Mouse (Mus musculus) heart, embryonic 14.5 days (tissue): ENCODE measurements around the gene Nap1l5. TPM values are rescaled to one million over a fixed set of nuclear protein-coding genes. Genes with fewer than 3 reads are reported as not detected.
"Not testable (repeated sequence)": the region's sequence is repeated elsewhere in the genome, so short reads cannot be mapped to it uniquely, and the experiment has no call there.

Experiments
- ATAC-seq: fragments of 200-750 bp; cut with Nextera tagmentation; 2 replicates; pipeline ENCODE4 v1.8.0; 2017; ENCODE audit warnings: low read depth, moderate TSS enrichment; ENCODE audit not compliant: insufficient number of reproducible peaks, insufficient read depth, low FRiP score
- H3K27ac ChIP-seq, 2 experiments: fragments of 200-500 bp in 1 of 2; fragments of 300-500 bp in 1 of 2; sonication (generic) in 1 of 2; replicated peaks in 1 of 2; 2 replicates each; pipeline ENCODE4 v1.5.1; 2012 to 2014; ENCODE audit warnings: low read depth in 2 of 2, low read length in 2 of 2, control low read depth in 1 of 2, mild to moderate bottlenecking in 1 of 2, mixed read lengths in 1 of 2; ENCODE audit not compliant: control insufficient read depth in 1 of 2, insufficient read depth in 1 of 2
- H3K27me3 ChIP-seq: fragments of 300-500 bp; sonication (generic); 2 replicates; pipeline ENCODE4 v1.6.1; 2014; ENCODE audit warnings: mild to moderate bottlenecking, low read length, control low read depth; ENCODE audit not compliant: control insufficient read depth, insufficient read depth
- H3K36me3 ChIP-seq: fragments of 300-500 bp; sonication (generic); 2 replicates; pipeline ENCODE4 v1.6.1; 2014; ENCODE audit warnings: mild to moderate bottlenecking, control low read depth, low read length, mixed read lengths; ENCODE audit not compliant: control insufficient read depth, insufficient read depth
- H3K4me1 ChIP-seq, 2 experiments: fragments of 200-500 bp in 1 of 2; fragments of 300-500 bp in 1 of 2; sonication (generic) in 1 of 2; 2 replicates each; pipeline ENCODE4 v1.6.1; 2012 to 2014; ENCODE audit warnings: low read length in 2 of 2, control low read depth in 1 of 2, mixed read lengths in 1 of 2; ENCODE audit not compliant: control insufficient read depth in 2 of 2, insufficient read depth in 2 of 2
- H3K4me2 ChIP-seq: fragments of 300-500 bp; sonication (generic); 2 replicates; pipeline ENCODE4 v1.6.1; 2014; ENCODE audit warnings: mild to moderate bottlenecking, low read length
- H3K4me3 ChIP-seq, 2 experiments: fragments of 200-500 bp in 1 of 2; fragments of 300-500 bp in 1 of 2; sonication (generic) in 1 of 2; 2 replicates each; pipeline ENCODE4 v1.5.1; 2012 to 2014; ENCODE audit warnings: low read length in 2 of 2, mild to moderate bottlenecking in 2 of 2, control low read depth in 1 of 2, low read depth in 1 of 2, moderate library complexity in 1 of 2; ENCODE audit not compliant: control insufficient read depth in 1 of 2, insufficient read depth in 1 of 2
- H3K9ac ChIP-seq: fragments of 300-500 bp; sonication (generic); 2 replicates; pipeline ENCODE4 v1.6.1; 2014; ENCODE audit warnings: mild to moderate bottlenecking, low read length
- H3K9me3 ChIP-seq: fragments of 300-500 bp; sonication (generic); 2 replicates; pipeline ENCODE4 v1.6.1; 2016; ENCODE audit warnings: low read length, control low read depth; ENCODE audit not compliant: control insufficient read depth
- WGBS: fragments of 180-500 bp; shearing (Covaris S2); extraction: QIAGEN DNeasy Blood & Tissue Kit; methylation state at CpG from one replicate; pipeline ENCODE4 v1.1.7; 2014; 5-methylcytosine and 5-hydroxymethylcytosine counted together
- polyA plus RNA-seq: library from polyadenylated mRNA; unstranded; fragments of >200 nt; fragmentation: Nextera tagmentation; extraction: Ambion mirVana; gene quantifications from 2 replicates; pipeline ENCODE4 v1.2.1, GENCODE M21; 2014

Nap1l5 gene
- polyA plus RNA-seq, 1 experiment from 2014 or later, result 1.7 TPM

DNA sequence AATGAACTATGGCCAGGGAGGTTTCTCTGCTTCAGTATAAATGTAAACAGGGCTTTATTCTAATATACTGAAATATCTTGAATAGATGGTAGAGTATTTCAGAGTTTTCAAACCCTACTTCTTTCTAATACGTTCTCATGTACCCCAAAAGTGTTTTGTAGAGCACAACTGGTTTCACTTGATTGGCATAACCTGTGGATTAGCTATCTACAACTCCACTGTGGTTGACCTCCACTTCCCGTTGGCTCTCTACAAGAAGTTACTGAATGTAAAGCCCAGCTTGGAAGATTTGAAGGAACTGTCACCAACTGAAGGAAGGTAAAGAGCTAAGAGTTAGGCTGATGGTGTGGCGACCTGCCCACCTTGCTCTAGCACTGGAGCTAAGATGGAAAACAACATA, 17.0 kb downstream of the Nap1l5 start:
- Histone ChIP-seq H3K9me3 (no peaks in the 10 kb centered on the region), H3K4me1 (no peaks in the 10 kb centered on the region), H3K27ac (no peak overlapping the region), H3K27me3 (no peaks in the 10 kb centered on the region), H3K36me3 (peaks cover 91% of the 10 kb centered on the region), H3K4me3 (no peak overlapping the region), H3K9ac (no peak overlapping the region), H3K4me2 (no peak overlapping the region)
- no peak for ATAC-seq
- 91% methylated on average over 3 of the region's 3 CpGs for WGBS

DNA sequence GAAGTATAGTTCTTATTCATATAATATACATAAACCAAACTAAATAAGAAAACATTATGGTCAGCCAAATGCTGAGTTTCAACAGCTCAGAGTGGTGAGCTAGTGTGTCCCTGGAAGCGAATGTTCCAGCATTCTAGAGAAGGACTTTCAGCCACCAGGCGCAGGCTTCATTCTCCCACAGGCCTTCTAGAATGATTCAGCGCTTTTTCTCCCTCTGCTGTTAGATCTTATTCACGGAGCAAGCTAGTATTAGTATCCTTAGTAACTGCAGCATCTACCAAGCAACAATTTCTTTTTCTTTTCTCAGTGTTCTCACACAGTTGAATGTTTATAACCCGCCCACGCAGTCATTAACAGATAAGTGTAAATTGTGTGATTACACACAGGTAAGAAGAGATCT, 24.6 kb downstream of the Nap1l5 start:
- Histone ChIP-seq H3K27me3 (no peaks in the 10 kb centered on the region), H3K4me3 (no peak overlapping the region), H3K4me2 (no peak overlapping the region), H3K4me1 (peaks cover 0 to 4% of the 10 kb centered on the region in 2 experiments; a peak in 1 of 4 replicates), H3K9ac (no peak overlapping the region), H3K9me3 (no peaks in the 10 kb centered on the region), H3K36me3 (peaks cover 69% of the 10 kb centered on the region), H3K27ac (no peak overlapping the region)
- 77% methylated on average over 6 of the region's 6 CpGs for WGBS
- no peak for ATAC-seq

DNA sequence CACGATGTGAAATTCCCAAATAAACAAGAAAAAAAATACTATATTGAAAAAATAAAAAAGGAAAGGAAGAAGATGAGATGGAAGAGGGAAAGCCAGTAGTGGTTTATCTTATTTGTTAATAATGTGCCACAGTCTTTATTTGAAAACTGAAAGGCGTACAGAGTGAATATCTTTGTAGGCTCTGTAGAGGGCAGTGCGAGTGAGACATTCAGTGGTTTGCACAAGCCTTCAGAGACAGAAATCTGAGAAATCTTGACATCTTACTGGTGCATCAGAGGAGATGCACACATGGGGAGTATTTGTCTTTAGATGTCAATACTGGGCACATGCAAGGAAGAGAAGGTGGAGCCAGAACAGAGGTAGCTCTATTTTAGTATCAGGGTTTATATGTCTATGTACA, 25.5 kb downstream of the Nap1l5 start:
- 89% methylated on average over 3 of the region's 3 CpGs for WGBS
- H3K9ac ChIP-seq, result no peak overlapping the region
- ATAC-seq, result no peak
- peaks cover 0 to 4% of the 10 kb centered on the region in 2 experiments; a peak in 1 of 4 replicates for H3K4me1 ChIP-seq
- H3K4me2 ChIP-seq, result no peak overlapping the region
- H3K27me3 ChIP-seq, result no peaks in the 10 kb centered on the region
- no peak overlapping the region for H3K27ac ChIP-seq
- no peak overlapping the region for H3K4me3 ChIP-seq
- peaks cover 73% of the 10 kb centered on the region for H3K36me3 ChIP-seq
- H3K9me3 ChIP-seq, result no peaks in the 10 kb centered on the region

DNA sequence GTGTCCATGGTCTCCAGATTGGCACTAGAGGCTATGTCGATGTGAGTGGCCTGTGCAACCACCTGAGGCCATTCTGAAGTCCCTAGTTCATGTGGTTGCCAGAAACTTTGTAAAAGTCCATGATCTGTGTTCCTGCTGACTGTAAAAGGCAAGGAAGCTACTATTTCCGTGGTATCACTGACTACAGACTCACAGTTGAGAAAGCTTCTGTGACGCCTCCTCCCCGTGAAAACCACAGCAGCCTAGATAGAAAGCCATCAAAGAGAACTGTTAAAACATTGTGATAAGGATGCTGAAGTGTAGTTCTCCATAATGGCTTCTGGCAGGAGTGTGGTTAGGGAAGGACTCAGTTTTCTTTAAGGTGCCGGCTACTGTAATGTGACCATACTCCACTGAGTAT, 26.0 kb downstream of the Nap1l5 start:
- Histone ChIP-seq H3K27ac (no peak overlapping the region), H3K27me3 (no peaks in the 10 kb centered on the region), H3K9me3 (no peaks in the 10 kb centered on the region), H3K4me2 (no peak overlapping the region), H3K9ac (no peak overlapping the region), H3K4me3 (no peak overlapping the region), H3K4me1 (peaks cover 0 to 4% of the 10 kb centered on the region in 2 experiments; a peak in 1 of 4 replicates), H3K36me3 (peaks cover 72% of the 10 kb centered on the region)
- WGBS, result 56% methylated on average over 5 of the region's 5 CpGs
- no peak for ATAC-seq

DNA sequence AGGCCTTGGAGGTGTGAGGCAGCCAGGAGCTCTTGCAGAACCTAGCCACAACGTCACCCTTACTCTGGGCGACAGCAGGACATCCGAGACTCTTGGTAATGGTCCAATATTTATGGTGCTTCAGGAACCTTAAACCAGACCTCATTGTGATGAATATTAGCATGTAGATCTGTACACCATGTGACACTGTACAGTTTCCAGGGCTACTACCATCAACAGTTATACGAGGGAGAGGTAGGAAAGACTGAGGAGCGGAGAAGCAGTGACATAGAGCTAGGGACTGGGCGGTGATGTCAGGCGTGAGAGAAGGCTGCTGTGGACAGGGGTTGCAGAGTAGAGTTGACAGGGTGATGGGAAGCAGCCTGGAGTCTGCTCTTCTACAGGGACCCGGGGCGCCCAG, 26.9 kb downstream of the Nap1l5 start:
- peaks cover 75% of the 10 kb centered on the region for H3K36me3 ChIP-seq
- peaks cover 0 to 4% of the 10 kb centered on the region in 2 experiments; a peak in 1 of 4 replicates for H3K4me1 ChIP-seq
- 84% methylated on average over 9 of the region's 9 CpGs for WGBS

DNA sequence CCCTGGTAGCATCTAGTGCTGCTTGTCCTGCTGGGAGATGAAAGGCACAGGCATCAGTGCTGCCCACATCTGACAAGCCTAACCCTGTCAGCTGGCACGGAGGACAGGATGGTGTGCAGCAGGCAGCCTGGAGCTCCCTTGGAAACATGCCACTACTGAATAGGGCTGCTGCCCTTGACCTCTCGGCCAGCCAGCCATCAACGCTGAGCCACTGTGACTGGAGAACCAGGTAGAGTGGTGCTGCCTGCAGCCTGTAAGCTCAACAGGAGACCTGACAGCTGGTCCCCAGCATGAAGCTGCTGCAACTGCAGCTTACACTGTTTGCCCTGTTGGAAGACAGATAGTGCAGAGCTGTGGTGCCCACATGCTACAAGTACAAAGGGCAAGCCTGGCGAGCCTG, 27.3 kb downstream of the Nap1l5 start:
- Histone ChIP-seq H3K36me3 (peaks cover 79% of the 10 kb centered on the region), H3K9me3 (no peaks in the 10 kb centered on the region), H3K4me3 (no peak overlapping the region), H3K4me2 (no peak overlapping the region), H3K9ac (no peak overlapping the region), H3K27me3 (no peaks in the 10 kb centered on the region), H3K27ac (no peak overlapping the region), H3K4me1 (peaks cover 0 to 4% of the 10 kb centered on the region in 2 experiments; a peak in 1 of 4 replicates)
- WGBS, result 45% methylated on average over 4 of the region's 4 CpGs
- peak; percentile 39; the same call in 1 of the 2 replicates for ATAC-seq

More for the DNA sequence above, 26.9 kb downstream of the Nap1l5 start:
- ATAC-seq, result peak; percentile 47; the same call in 1 of the 2 replicates
- H3K27me3 ChIP-seq, result no peaks in the 10 kb centered on the region
- no peak overlapping the region for H3K27ac ChIP-seq
- no peak overlapping the region for H3K4me3 ChIP-seq
- no peak overlapping the region for H3K4me2 ChIP-seq
- no peak overlapping the region for H3K9ac ChIP-seq
- no peaks in the 10 kb centered on the region for H3K9me3 ChIP-seq

DNA sequence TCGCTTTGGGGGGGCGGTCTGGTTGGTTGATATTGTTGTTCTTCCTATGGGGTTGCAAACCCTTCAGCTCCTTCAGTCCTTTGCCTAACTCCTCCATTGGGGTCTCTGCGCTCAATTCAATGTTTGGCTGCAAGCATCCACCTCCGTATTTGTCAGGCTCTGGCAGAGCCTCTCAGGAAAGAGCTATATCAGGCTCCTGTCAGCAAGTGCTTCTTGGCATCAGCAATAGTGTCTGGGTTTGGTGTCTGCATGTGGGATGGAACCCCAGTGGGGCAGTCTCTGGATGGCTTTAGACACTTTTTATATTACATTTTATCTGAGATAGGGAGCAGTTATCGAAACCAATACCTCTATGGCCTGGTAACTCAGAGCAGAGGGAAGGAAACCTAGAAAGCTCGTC, 39.0 kb downstream of the Nap1l5 start:
- WGBS, result 51% methylated on average over 6 of the region's 6 CpGs
- H3K9ac ChIP-seq, H3K9me3 ChIP-seq, ATAC-seq, H3K4me3 ChIP-seq, H3K27me3 ChIP-seq, H3K4me2 ChIP-seq: not testable (repeated sequence)
- Histone ChIP-seq H3K4me1 (peaks cover 8 to 14% of the 10 kb centered on the region in 2 experiments), H3K36me3 (peaks cover 15% of the 10 kb centered on the region; the same call in 1 of the 2 replicates), H3K27ac (peak overlapping the region in 1 of 2 experiments; percentile 2; a peak in 1 of 4 replicates)

DNA sequence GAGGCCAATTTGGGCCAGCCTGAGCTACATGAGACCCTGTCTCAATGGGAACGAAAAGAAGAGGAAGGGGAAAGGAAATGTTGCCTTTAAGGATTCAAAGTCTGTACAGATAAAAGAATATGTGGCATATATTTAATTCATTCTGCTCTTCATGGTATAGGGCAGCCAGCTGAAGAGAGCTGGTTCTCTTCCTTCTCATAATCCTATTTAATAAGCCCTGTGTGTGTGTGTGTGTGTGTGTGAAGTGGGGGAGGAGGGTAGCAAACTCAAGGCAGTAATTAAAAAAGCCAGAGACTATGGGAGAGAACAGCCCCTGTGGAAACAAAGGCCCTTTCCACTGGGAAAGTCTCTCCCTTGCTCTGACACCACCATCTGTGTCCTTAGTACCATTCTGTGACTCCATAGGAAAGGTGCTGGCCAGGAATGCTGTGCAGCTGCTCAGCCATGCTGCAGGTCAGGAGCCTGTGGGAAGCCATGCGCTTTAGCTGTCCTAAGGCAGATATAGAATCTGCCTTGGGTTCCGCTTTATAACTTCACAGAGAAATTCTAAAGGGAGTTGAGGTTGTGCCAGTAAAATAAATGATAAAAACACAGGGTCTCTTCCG, 43.1 kb downstream of the Nap1l5 start:
- Histone ChIP-seq H3K9me3 (no peaks in the 10 kb centered on the region), H3K27ac (peak overlapping the region; percentile 51 to 75), H3K9ac (peak overlapping the region; percentile 45), H3K4me1 (peaks cover 8 to 19% of the 10 kb centered on the region in 2 experiments), H3K4me2 (peak overlapping the region; percentile 60), H3K4me3 (peak overlapping the region; percentile 12 to 30; a peak in 3 of 4 replicates), H3K27me3 (no peaks in the 10 kb centered on the region), H3K36me3 (peaks cover 19% of the 10 kb centered on the region)
- no peak for ATAC-seq
- 85% methylated on average over 4 of the region's 4 CpGs for WGBS
